Mouse (Mus musculus) midbrain, embryonic 16.5 days (tissue): Measurements from ENCODE around the gene Echs1. TPM values are rescaled to one million over a fixed set of nuclear protein-coding genes. Genes with fewer than 3 reads are reported as not detected.
A peak's percentile ranks its signal among the peaks of the same experiment; 100 is the strongest.
"Not testable (repeated sequence)": the region's sequence is repeated elsewhere in the genome, so short reads cannot be mapped to it uniquely, and the experiment has no call there.

Source experiments
- ATAC-seq: fragments of 200-750 bp; cut with Nextera tagmentation; 2 replicates; pipeline ENCODE4 v1.8.0; 2017; ENCODE audit warnings: moderate TSS enrichment
- H3K27ac ChIP-seq: fragments of 300-500 bp; sonication (generic); 2 replicates; pipeline ENCODE4 v1.5.1; 2014; ENCODE audit warnings: mild to moderate bottlenecking, low read length, mixed read lengths
- H3K27me3 ChIP-seq: fragments of 300-500 bp; sonication (generic); 2 replicates; pipeline ENCODE4 v1.6.1; 2014; ENCODE audit warnings: low read depth, low read length, mixed read lengths; ENCODE audit not compliant: control insufficient read depth, insufficient read depth
- H3K36me3 ChIP-seq: fragments of 300-500 bp; sonication (generic); 2 replicates; pipeline ENCODE4 v1.6.1; 2014; ENCODE audit warnings: mild to moderate bottlenecking, low read length, moderate library complexity, mixed read lengths; ENCODE audit not compliant: control insufficient read depth, insufficient read depth
- H3K4me1 ChIP-seq: fragments of 300-500 bp; sonication (generic); 2 replicates; pipeline ENCODE4 v1.6.1; 2014; ENCODE audit warnings: mild to moderate bottlenecking, low read length, mixed read lengths; ENCODE audit not compliant: control insufficient read depth, insufficient read depth
- H3K4me2 ChIP-seq: fragments of 300-500 bp; sonication (generic); 2 replicates; pipeline ENCODE4 v1.6.1; 2014; ENCODE audit warnings: mild to moderate bottlenecking, low read length, mixed read lengths
- H3K4me3 ChIP-seq: fragments of 300-500 bp; sonication (generic); 2 replicates; pipeline ENCODE4 v1.5.1; 2014; ENCODE audit warnings: low read depth, mild to moderate bottlenecking, low read length, moderate library complexity, mixed read lengths
- H3K9ac ChIP-seq: fragments of 300-500 bp; sonication (generic); 2 replicates; pipeline ENCODE4 v1.6.1; 2014; ENCODE audit warnings: low read depth, low read length, mixed read lengths
- H3K9me3 ChIP-seq: fragments of 300-500 bp; sonication (generic); replicated peaks from 2 replicates; pipeline ENCODE4 v1.6.1; 2014; ENCODE audit warnings: mild to moderate bottlenecking, low read length, mixed read lengths; ENCODE audit not compliant: control insufficient read depth, poor library complexity, severe bottlenecking
- WGBS: fragments of 180-500 bp; shearing (Covaris S2); extraction: QIAGEN DNeasy Blood & Tissue Kit; methylation state at CpG from one replicate; pipeline ENCODE4 v1.1.7; 2014; 5-methylcytosine and 5-hydroxymethylcytosine counted together
- polyA plus RNA-seq: library from polyadenylated mRNA; unstranded; fragments of >200 nt; fragmentation: Nextera tagmentation; extraction: Ambion mirVana; gene quantifications from 2 replicates; pipeline ENCODE4 v1.2.1, GENCODE M21; 2015

The Echs1 gene
- polyA plus RNA-seq, 1 experiment from 2014 or later, result 111 TPM

DNA sequence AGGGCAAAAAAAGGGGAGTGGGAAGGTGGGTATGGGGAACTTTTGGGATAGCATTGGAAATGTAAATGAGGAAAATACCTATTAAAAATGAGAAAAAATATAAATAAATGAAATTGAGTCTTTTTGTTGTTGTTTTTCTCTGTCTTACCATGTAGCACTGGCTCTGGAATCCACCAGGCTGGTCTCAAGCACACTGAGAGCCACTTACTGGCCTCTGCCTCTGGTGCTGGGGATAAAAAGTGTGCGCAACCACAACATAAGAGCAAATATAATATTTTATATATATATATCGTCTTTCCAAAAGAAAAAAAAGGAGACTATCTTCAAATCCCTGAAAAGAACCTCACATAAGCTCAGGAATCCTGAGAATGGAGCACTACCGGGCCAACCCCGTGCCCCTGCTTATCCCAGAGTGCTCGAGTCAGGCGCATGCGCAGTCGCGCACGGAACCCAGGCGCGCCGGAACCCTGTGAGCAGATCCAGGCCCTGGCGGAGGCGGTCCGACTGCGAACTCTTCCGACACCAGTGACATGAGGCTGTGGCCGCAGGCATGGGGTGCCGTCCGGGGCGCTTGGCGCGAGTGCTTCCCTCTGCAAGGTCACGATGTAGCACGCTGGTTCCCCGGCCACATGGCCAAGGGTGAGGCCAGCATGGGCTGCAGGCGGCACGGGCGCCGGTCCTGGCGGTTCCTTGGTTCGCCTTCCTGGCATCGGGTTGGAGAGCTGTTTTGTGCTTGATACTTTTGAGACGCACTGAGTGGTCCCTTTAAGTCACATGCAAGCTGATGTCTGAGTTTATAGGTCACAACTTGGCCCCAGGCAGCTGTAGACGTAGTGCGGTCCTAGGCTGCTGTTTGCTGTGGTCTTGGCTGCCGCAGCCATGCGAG is 21.1 kb upstream of the Echs1 start, which contains the start of gene Mtg1:
Gene Mtg1, plus strand, starts transcription at position 430 of the 886 bp plus-strand sequence.
- Histone ChIP-seq H3K4me3 (peak within 1 kb of the TSS; percentile 88), H3K36me3 (no peaks in the 10 kb centered on the region), H3K9ac (peak within 1 kb of the TSS; percentile 91), H3K9me3 (no peaks in the 10 kb centered on the region), H3K4me2 (peak within 1 kb of the TSS; percentile 79), H3K27me3 (no peaks in the 10 kb centered on the region), H3K27ac (peak within 1 kb of the TSS; percentile 89), H3K4me1 (peaks cover 9% of the 10 kb centered on the region)
- 1% methylated on average over 39 of the region's 39 CpGs for WGBS
- peak; percentile 98 for ATAC-seq

DNA sequence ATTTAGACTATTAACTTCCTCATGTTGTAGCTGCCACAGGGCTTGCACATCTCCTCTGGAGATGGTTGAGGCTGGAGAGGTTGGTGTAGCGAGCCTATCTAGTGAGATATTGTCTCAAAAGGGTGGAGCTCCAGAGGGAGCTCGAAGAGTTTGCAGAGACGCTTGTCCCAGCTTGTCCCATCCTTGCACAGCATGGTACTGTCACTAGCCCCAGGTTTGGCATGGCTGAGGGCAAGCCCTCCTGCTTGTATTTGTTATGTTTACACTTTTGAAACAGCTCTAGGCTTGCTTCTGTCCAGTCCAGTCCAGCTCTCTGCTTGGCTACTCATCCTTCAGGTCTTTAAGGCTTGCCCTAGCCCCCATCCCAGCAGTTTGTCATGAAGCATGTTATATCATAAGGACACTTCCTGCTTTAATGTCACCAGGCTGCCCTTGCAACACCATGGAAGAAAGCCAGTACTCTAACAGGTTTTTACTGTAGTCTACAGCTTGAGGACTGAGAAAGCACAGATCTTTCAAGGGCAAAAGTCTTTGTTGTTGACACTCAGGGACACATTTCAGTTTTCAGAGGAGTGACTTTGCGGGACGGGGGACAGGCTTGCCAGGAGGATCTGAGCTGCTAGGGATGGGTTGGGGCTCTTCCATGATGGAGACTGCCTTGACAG is 19.0 kb upstream of the Echs1 start:
- WGBS, result 89% methylated on average over 5 of the region's 5 CpGs
- Histone ChIP-seq H3K4me2 (no peak overlapping the region), H3K4me3 (no peak overlapping the region), H3K9me3 (no peaks in the 10 kb centered on the region), H3K9ac (no peak overlapping the region), H3K4me1 (peaks cover 9% of the 10 kb centered on the region), H3K36me3 (no peaks in the 10 kb centered on the region), H3K27ac (no peak overlapping the region), H3K27me3 (no peaks in the 10 kb centered on the region)
- no peak for ATAC-seq

DNA sequence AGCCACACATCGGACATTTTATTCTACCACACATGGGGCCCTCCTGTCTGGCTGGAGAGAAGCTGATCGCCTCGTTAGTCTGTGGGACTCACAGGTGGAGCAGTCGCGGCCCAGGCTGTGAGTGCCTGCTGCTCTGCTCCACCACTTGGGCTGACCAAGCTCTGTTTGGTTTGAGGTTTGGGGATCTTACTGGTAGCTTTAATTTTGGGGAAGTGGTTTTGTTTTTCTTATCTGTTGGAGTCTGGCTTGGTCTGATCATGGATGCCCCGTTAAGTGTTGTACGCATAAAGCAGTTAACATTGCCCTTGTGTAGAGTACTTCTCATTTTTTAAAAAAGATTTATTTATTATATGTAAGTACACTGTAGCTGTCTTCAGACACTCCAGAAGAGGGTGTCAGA is 17.8 kb upstream of the Echs1 start:
- not testable (repeated sequence) for H3K27ac ChIP-seq, H3K36me3 ChIP-seq, H3K9ac ChIP-seq, ATAC-seq, H3K9me3 ChIP-seq, H3K4me1 ChIP-seq, H3K27me3 ChIP-seq, H3K4me2 ChIP-seq, H3K4me3 ChIP-seq
- 91% methylated on average over 5 of the region's 7 CpGs for WGBS

DNA sequence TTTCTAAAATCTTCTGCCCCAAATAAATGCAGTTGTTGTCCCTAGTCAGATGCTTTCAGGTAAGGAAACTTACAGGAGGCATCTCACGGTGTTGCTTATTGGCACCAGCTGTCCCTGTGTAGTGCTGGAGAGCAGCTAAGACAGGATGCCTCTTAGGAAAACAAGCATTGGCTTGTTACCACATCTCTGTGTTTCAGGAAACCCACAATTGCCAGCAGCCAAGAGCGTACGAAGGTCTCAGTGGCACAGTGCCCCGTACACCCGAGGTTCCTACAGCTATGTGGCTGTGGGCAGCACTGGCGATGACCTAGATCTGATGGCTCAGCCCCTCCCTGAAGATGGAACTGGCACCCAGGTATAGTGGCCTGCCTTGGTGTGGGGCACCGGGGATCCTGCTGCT is 15.9 kb upstream of the Echs1 start:
- not testable (repeated sequence) for H3K27ac ChIP-seq, H3K27me3 ChIP-seq, ATAC-seq, H3K9ac ChIP-seq, H3K36me3 ChIP-seq, H3K4me1 ChIP-seq, H3K4me3 ChIP-seq, H3K4me2 ChIP-seq, H3K9me3 ChIP-seq
- WGBS, result 93% methylated on average over 7 of the region's 7 CpGs

DNA sequence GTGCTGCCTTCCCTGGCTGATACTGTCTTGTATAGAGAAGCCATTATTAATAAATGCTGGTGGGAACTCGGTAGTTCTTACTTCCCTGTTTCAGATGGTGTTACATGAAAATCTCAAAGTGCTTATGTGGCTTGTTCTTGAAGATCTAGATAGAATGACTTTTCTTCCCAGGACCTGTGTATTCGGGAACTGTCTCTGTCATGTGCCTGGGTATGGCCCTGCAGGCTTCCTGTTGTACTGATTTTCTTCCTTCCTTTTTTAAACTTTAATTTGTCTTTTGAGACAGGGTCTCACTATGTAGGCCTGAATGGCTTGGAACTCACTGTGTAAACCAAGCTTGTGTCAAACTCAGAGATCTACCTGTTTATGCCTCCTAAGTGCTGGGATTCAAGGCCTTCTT is 11.6 kb upstream of the Echs1 start:
- WGBS, result 94% methylated on average over 2 of the region's 2 CpGs
- no peak for ATAC-seq
- H3K4me2 ChIP-seq, result no peak overlapping the region
- no peak overlapping the region for H3K9ac ChIP-seq
- no peak overlapping the region for H3K27ac ChIP-seq
- no peak overlapping the region for H3K4me3 ChIP-seq
- no peaks in the 10 kb centered on the region for H3K36me3 ChIP-seq
- H3K4me1 ChIP-seq, result no peaks in the 10 kb centered on the region; the same call in 1 of the 2 replicates
- H3K9me3 ChIP-seq, result no peaks in the 10 kb centered on the region
- H3K27me3 ChIP-seq, result no peaks in the 10 kb centered on the region

DNA sequence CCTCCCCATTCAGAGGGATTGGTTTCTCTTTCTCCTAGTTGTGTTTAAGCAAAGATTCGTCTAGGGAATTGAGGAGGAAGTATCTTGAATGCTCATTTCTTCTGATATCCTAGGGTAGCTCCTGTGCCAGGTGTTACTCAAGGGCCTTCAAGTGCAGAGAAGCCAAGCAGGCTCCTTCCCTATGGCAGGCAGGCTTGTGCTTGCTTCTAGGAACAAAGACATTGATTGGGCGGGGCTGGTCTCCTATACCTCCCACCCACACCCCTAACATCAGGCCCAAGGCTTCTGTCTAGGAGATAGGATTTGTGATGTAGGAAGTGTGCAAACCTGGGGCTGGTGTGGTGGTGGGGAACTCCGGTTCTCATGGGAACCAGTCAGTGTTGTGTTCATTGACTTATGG is 10.7 kb upstream of the Echs1 start:
- 91% methylated on average over 3 of the region's 3 CpGs for WGBS
- no peak for ATAC-seq
- no peak overlapping the region for H3K4me3 ChIP-seq
- H3K27me3 ChIP-seq, result no peaks in the 10 kb centered on the region
- H3K27ac ChIP-seq, result no peak overlapping the region
- no peak overlapping the region for H3K9ac ChIP-seq
- H3K4me2 ChIP-seq, result no peak overlapping the region
- H3K36me3 ChIP-seq, result no peaks in the 10 kb centered on the region
- no peaks in the 10 kb centered on the region for H3K9me3 ChIP-seq
- H3K4me1 ChIP-seq, result no peaks in the 10 kb centered on the region; the same call in 1 of the 2 replicates

DNA sequence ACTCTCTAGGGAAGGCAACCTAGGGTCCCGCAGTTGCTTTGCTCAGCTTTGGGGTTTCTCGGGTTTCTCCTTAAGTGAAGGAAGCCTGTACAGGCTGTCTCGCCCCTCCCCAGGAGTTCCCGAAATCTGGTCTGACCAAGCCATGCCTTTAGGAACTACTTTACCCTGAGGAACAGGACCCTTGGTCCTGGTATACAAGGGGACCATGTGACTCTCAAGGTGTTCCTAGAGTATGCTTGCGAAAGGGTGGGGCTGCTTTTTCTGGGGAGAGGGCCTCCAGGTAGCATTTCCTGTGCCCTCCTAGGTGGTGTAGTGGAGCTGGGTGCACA is 9.7 kb upstream of the Echs1 start:
- Histone ChIP-seq H3K27me3 (no peaks in the 10 kb centered on the region), H3K9me3 (no peaks in the 10 kb centered on the region), H3K4me2 (peak overlapping the region; percentile 82), H3K9ac (peak overlapping the region; percentile 84), H3K4me1 (no peaks in the 10 kb centered on the region; the same call in 1 of the 2 replicates), H3K27ac (no peak overlapping the region), H3K4me3 (peak overlapping the region; percentile 65), H3K36me3 (no peaks in the 10 kb centered on the region)
- 9% methylated on average over 5 of the region's 5 CpGs for WGBS
- peak; percentile 43 for ATAC-seq

DNA sequence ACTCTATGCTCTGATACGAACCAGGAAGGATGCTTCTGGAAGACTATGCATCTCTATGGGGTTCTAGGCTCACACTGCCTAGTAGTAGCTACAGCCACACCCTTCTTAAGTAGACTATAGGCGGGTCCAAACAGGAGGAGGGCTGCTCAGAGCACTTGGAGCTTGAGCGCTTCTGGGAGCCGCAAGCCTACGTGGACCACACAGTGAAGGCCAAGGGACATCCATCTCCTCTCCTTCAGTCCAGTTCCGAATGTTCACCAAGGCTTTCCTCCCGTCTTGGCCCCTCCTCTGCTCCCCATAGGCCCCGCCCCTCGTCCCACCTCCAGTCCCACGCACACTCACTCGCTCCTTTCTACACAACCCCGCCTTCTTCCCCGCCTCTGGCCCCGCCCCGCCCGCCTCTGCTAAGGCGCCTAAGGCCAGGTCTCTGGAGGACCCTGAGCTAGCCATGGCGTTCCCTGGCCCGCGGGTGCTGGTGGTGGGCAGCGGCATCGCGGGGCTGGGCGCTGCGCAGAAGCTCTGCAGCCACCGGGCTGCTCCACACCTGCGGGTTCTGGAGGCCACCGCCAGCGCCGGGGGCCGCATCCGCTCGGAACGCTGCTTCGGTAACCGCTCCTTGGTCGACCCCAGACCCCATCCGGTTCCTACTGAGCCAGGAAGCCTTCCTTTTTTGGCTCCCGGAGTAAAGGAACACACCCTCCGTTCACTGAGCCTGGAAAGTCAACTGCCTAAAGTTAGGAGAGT is 9.2 kb upstream of the Echs1 start:
- ATAC-seq, result peak; percentile 95
- no peaks in the 10 kb centered on the region for H3K36me3 ChIP-seq
- peak overlapping the region; percentile 84 for H3K9ac ChIP-seq
- H3K4me3 ChIP-seq, result peak overlapping the region; percentile 65
- no peaks in the 10 kb centered on the region; the same call in 1 of the 2 replicates for H3K4me1 ChIP-seq
- H3K27me3 ChIP-seq, result no peaks in the 10 kb centered on the region
- H3K4me2 ChIP-seq, result peak overlapping the region; percentile 82
- no peaks in the 10 kb centered on the region for H3K9me3 ChIP-seq
- WGBS, result 1% methylated on average over 40 of the region's 40 CpGs
- H3K27ac ChIP-seq, result no peak overlapping the region
